Mouse (Mus musculus): ENCODE data around the gene Cct2. TPM values are rescaled to one million over a fixed set of nuclear protein-coding genes. Genes with fewer than 3 reads are reported as not detected.

Cct2 gene
- polyA plus RNA-seq, 1 experiment = 440 TPM

GRCm38 (mm10) chr10:117106244-117106643 is 42.6 kb upstream of the Cct2 start:
- TF ChIP-seq USF1 (IDR thresholded peaks at IDR 0.05; ENCODE audit: low read depth) = no peak
- TF ChIP-seq CTCF (IDR thresholded peaks at IDR 0.05; ENCODE audit: control insufficient read depth, insufficient read depth, insufficient read length) = no peak
- no peaks in the 10 kb centered on the region for H3K27me3 ChIP-seq (ENCODE audit: control insufficient read depth, insufficient read depth, insufficient read length)
- peaks cover 100% of the 10 kb centered on the region for H3K79me2 ChIP-seq (ENCODE audit: control insufficient read depth, insufficient read depth)
- H3K4me3 ChIP-seq (ENCODE audit: insufficient read depth, poor library complexity, severe bottlenecking) = no peak overlapping the region
- H3ac ChIP-seq (ENCODE audit: control insufficient read depth, insufficient read length, low read depth) = no peak overlapping the region
- peaks cover 11% of the 10 kb centered on the region for H3K36me3 ChIP-seq (ENCODE audit: control insufficient read depth, insufficient read depth)
- peaks cover 86% of the 10 kb centered on the region for H3K79me3 ChIP-seq (ENCODE audit: low read depth)

GRCm38 (mm10) chr10:117105015-117105414 is 41.4 kb upstream of the Cct2 start:
- Histone ChIP-seq H3K79me2 (ENCODE audit: control insufficient read depth, insufficient read depth) (peaks cover 100% of the 10 kb centered on the region), H3K36me3 (ENCODE audit: control insufficient read depth, insufficient read depth) (peaks cover 11% of the 10 kb centered on the region), H3K4me3 (ENCODE audit: insufficient read depth, poor library complexity, severe bottlenecking) (no peak overlapping the region), H3K79me3 (ENCODE audit: low read depth) (peaks cover 81% of the 10 kb centered on the region), H3ac (ENCODE audit: control insufficient read depth, insufficient read length, low read depth) (no peak overlapping the region), H3K27me3 (ENCODE audit: control insufficient read depth, insufficient read depth, insufficient read length) (no peaks in the 10 kb centered on the region)
- no peak for TF ChIP-seq MYOG (IDR thresholded peaks at IDR 0.05; ENCODE audit: control insufficient read depth, extremely low read depth, insufficient read length)
- no peak for TF ChIP-seq USF1 (IDR thresholded peaks at IDR 0.05; ENCODE audit: low read depth)
- no peak for TF ChIP-seq CEBPB (IDR thresholded peaks at IDR 0.05; ENCODE audit: low read depth)
- no peak for TF ChIP-seq MAX (IDR thresholded peaks at IDR 0.05)
- no peak for TF ChIP-seq CTCF (IDR thresholded peaks at IDR 0.05; ENCODE audit: control insufficient read depth, insufficient read depth, insufficient read length)
- TF ChIP-seq FOSL1 (IDR thresholded peaks at IDR 0.05; ENCODE audit: insufficient read depth, low read length, poor library complexity, severe bottlenecking) = no peak
- TF ChIP-seq MYOD1 (IDR thresholded peaks at IDR 0.05; ENCODE audit: control insufficient read depth, insufficient read length, low read depth) = no peak

- TF ChIP-seq FOSL1 (IDR thresholded peaks at IDR 0.05; ENCODE audit: insufficient read depth, low read length, poor library complexity, severe bottlenecking) (no peak), MYOG (IDR thresholded peaks at IDR 0.05; ENCODE audit: control insufficient read depth, extremely low read depth, insufficient read length) (no peak), USF1 (IDR thresholded peaks at IDR 0.05; ENCODE audit: low read depth) (no peak), CEBPB (IDR thresholded peaks at IDR 0.05; ENCODE audit: low read depth) (no peak), MAX (IDR thresholded peaks at IDR 0.05) (no peak), CTCF (IDR thresholded peaks at IDR 0.05; ENCODE audit: control insufficient read depth, insufficient read depth, insufficient read length) (no peak), MYOD1 (IDR thresholded peaks at IDR 0.05; ENCODE audit: control insufficient read depth, insufficient read length, low read depth) (no peak)
- Histone ChIP-seq H3K4me3 (ENCODE audit: insufficient read depth, poor library complexity, severe bottlenecking) (no peak overlapping the region), H3K79me2 (ENCODE audit: control insufficient read depth, insufficient read depth) (peaks cover 100% of the 10 kb centered on the region), H3K36me3 (ENCODE audit: control insufficient read depth, insufficient read depth) (peaks cover 13% of the 10 kb centered on the region), H3K27me3 (ENCODE audit: control insufficient read depth, insufficient read depth, insufficient read length) (no peaks in the 10 kb centered on the region), H3K79me3 (ENCODE audit: low read depth) (peaks cover 78% of the 10 kb centered on the region), H3ac (ENCODE audit: control insufficient read depth, insufficient read length, low read depth) (no peak overlapping the region)
Observed at GRCm38 (mm10) chr10:117103854-117104598, 40.4 kb upstream of the Cct2 start.

GRCm38 (mm10) chr10:117100175-117100574 is 36.6 kb upstream of the Cct2 start:
- H3K79me2 ChIP-seq (ENCODE audit: control insufficient read depth, insufficient read depth) = peaks cover 98% of the 10 kb centered on the region
- no peaks in the 10 kb centered on the region for H3K27me3 ChIP-seq (ENCODE audit: control insufficient read depth, insufficient read depth, insufficient read length)
- TF ChIP-seq CTCF (IDR thresholded peaks at IDR 0.05; ENCODE audit: control insufficient read depth, insufficient read depth, insufficient read length) (no peak), MYOD1 (IDR thresholded peaks at IDR 0.05; ENCODE audit: control insufficient read depth, insufficient read length, low read depth) (peak; percentile 74)
- H3K79me3 ChIP-seq (ENCODE audit: low read depth) = peaks cover 65% of the 10 kb centered on the region
- peaks cover 36% of the 10 kb centered on the region for H3K36me3 ChIP-seq (ENCODE audit: control insufficient read depth, insufficient read depth)
- H3K4me3 ChIP-seq (ENCODE audit: insufficient read depth, poor library complexity, severe bottlenecking) = no peak overlapping the region
- H3ac ChIP-seq (ENCODE audit: control insufficient read depth, insufficient read length, low read depth) = no peak overlapping the region

GRCm38 (mm10) chr10:117097116-117097698 is 33.6 kb upstream of the Cct2 start:
- Histone ChIP-seq H3K4me3 (ENCODE audit: insufficient read depth, poor library complexity, severe bottlenecking) (no peak overlapping the region), H3K79me3 (ENCODE audit: low read depth) (peaks cover 49% of the 10 kb centered on the region), H3ac (ENCODE audit: control insufficient read depth, insufficient read length, low read depth) (no peak overlapping the region), H3K79me2 (ENCODE audit: control insufficient read depth, insufficient read depth) (peaks cover 98% of the 10 kb centered on the region), H3K27me3 (ENCODE audit: control insufficient read depth, insufficient read depth, insufficient read length) (no peaks in the 10 kb centered on the region), H3K36me3 (ENCODE audit: control insufficient read depth, insufficient read depth) (peaks cover 58% of the 10 kb centered on the region)
- TF ChIP-seq USF1 (IDR thresholded peaks at IDR 0.05; ENCODE audit: low read depth) = no peak
- no peak for TF ChIP-seq MYOD1 (IDR thresholded peaks at IDR 0.05; ENCODE audit: control insufficient read depth, insufficient read length, low read depth)
- TF ChIP-seq CEBPB (IDR thresholded peaks at IDR 0.05; ENCODE audit: low read depth) = no peak
- no peak for TF ChIP-seq MYOG (IDR thresholded peaks at IDR 0.05; ENCODE audit: control insufficient read depth, extremely low read depth, insufficient read length)
- TF ChIP-seq FOSL1 (IDR thresholded peaks at IDR 0.05; ENCODE audit: insufficient read depth, low read length, poor library complexity, severe bottlenecking) = no peak
- no peak for TF ChIP-seq MAX (IDR thresholded peaks at IDR 0.05)
- TF ChIP-seq CTCF (IDR thresholded peaks at IDR 0.05; ENCODE audit: control insufficient read depth, insufficient read depth, insufficient read length) = no peak

- TF ChIP-seq CTCF (IDR thresholded peaks at IDR 0.05; ENCODE audit: control insufficient read depth, insufficient read depth, insufficient read length) (no peak), MAX (IDR thresholded peaks at IDR 0.05) (no peak), CEBPB (IDR thresholded peaks at IDR 0.05; ENCODE audit: low read depth) (no peak), MYOD1 (IDR thresholded peaks at IDR 0.05; ENCODE audit: control insufficient read depth, insufficient read length, low read depth) (no peak), FOSL1 (IDR thresholded peaks at IDR 0.05; ENCODE audit: insufficient read depth, low read length, poor library complexity, severe bottlenecking) (no peak), USF1 (IDR thresholded peaks at IDR 0.05; ENCODE audit: low read depth) (no peak), MYOG (IDR thresholded peaks at IDR 0.05; ENCODE audit: control insufficient read depth, extremely low read depth, insufficient read length) (no peak)
- Histone ChIP-seq H3ac (ENCODE audit: control insufficient read depth, insufficient read length, low read depth) (no peak overlapping the region), H3K4me3 (ENCODE audit: insufficient read depth, poor library complexity, severe bottlenecking) (no peak overlapping the region), H3K79me2 (ENCODE audit: control insufficient read depth, insufficient read depth) (peaks cover 98% of the 10 kb centered on the region), H3K36me3 (ENCODE audit: control insufficient read depth, insufficient read depth) (peaks cover 61% of the 10 kb centered on the region), H3K79me3 (ENCODE audit: low read depth) (peaks cover 42% of the 10 kb centered on the region), H3K27me3 (ENCODE audit: control insufficient read depth, insufficient read depth, insufficient read length) (no peaks in the 10 kb centered on the region)
Observed at GRCm38 (mm10) chr10:117096096-117096495, 32.5 kb upstream of the Cct2 start.

All from C2C12 (cell line).